Mouse (Mus musculus): ENCODE measurements around the gene Rbx1. TPM values are rescaled to one million over a fixed set of nuclear protein-coding genes. Genes with fewer than 3 reads are reported as not detected.
"Not testable (repeated sequence)": the region's sequence is repeated elsewhere in the genome, so short reads cannot be mapped to it uniquely, and the experiment has no call there.

Gene Rbx1
- 466 and 468 TPM in 2 replicates for polyA plus RNA-seq (2015; fragmentation: Nextera tagmentation; extraction: Ambion mirVana)

- ATAC-seq (ENCODE audit: low read depth): peak; percentile 98
- WGBS: under 1% methylated on average over 55 of the region's 62 CpGs
Observed at GRCm38 (mm10) chr15:81465901-81466737, at the start of gene Rbx1. Gene Rbx1, plus strand, starts transcription at chr15:81466296.

GRCm38 (mm10) chr15:81416763-81417310 lies 49.3 kb upstream of the Rbx1 start:
- not testable (repeated sequence) for H3K9me3 ChIP-seq (ENCODE audit: control insufficient read depth, low read length); H3K27me3 ChIP-seq (ENCODE audit: control insufficient read depth, insufficient read depth, low read depth, low read length); H3K4me1 ChIP-seq (replicated peaks; ENCODE audit: control insufficient read depth, insufficient read depth, low read length); H3K27ac ChIP-seq (ENCODE audit: low read length); H3K36me3 ChIP-seq (ENCODE audit: control insufficient read depth, insufficient read depth, low read length)
- Histone ChIP-seq H3K4me2 (ENCODE audit: low read depth, low read length) (peak overlapping the region; percentile 55), H3K4me3 (ENCODE audit: low read length) (peak overlapping the region; percentile 33), H3K9ac (ENCODE audit: low read length) (peak overlapping the region; percentile 6)
- 2% methylated on average over 22 of the region's 22 CpGs for WGBS
- peak; percentile 93 for ATAC-seq (ENCODE audit: low read depth)

More at GRCm38 (mm10) chr15:81465901-81466737, at the start of gene Rbx1:
- no peaks in the 10 kb centered on the region for H3K27me3 ChIP-seq (ENCODE audit: control insufficient read depth, insufficient read depth, low read depth, low read length)
- H3K4me2 ChIP-seq (ENCODE audit: low read depth, low read length): peak within 1 kb of the TSS; percentile 81
- peaks cover 8% of the 10 kb centered on the region; the same call in 1 of the 2 replicates for H3K9me3 ChIP-seq (ENCODE audit: control insufficient read depth, low read length)
- H3K9ac ChIP-seq (ENCODE audit: low read length): peak within 1 kb of the TSS; percentile 89
- peak within 1 kb of the TSS; percentile 94 for H3K27ac ChIP-seq (ENCODE audit: low read length)
- peaks cover 13% of the 10 kb centered on the region; the same call in 1 of the 2 replicates for H3K36me3 ChIP-seq (ENCODE audit: control insufficient read depth, insufficient read depth, low read length)
- H3K4me3 ChIP-seq (ENCODE audit: low read length): peak within 1 kb of the TSS; percentile 76
- peaks cover 13% of the 10 kb centered on the region for H3K4me1 ChIP-seq (replicated peaks; ENCODE audit: control insufficient read depth, insufficient read depth, low read length)

GRCm38 (mm10) chr15:81418065-81418464 lies 48.0 kb upstream of the Rbx1 start:
- no peaks in the 10 kb centered on the region for H3K27me3 ChIP-seq (ENCODE audit: control insufficient read depth, insufficient read depth, low read depth, low read length)
- H3K4me3 ChIP-seq (ENCODE audit: low read length): no peak overlapping the region
- H3K9me3 ChIP-seq (ENCODE audit: control insufficient read depth, low read length): no peaks in the 10 kb centered on the region
- peaks cover 5% of the 10 kb centered on the region for H3K4me1 ChIP-seq (replicated peaks; ENCODE audit: control insufficient read depth, insufficient read depth, low read length)
- no peaks in the 10 kb centered on the region for H3K36me3 ChIP-seq (ENCODE audit: control insufficient read depth, insufficient read depth, low read length)
- no peak overlapping the region for H3K27ac ChIP-seq (ENCODE audit: low read length)
- 74% methylated on average over 4 of the region's 4 CpGs for WGBS
- H3K4me2 ChIP-seq (ENCODE audit: low read depth, low read length): no peak overlapping the region
- ATAC-seq (ENCODE audit: low read depth): no peak
- no peak overlapping the region for H3K9ac ChIP-seq (ENCODE audit: low read length)

GRCm38 (mm10) chr15:81421454-81421853 lies 44.6 kb upstream of the Rbx1 start:
- WGBS: 52% methylated on average over 1 of the region's 1 CpGs

GRCm38 (mm10) chr15:81422156-81422681 lies 43.9 kb upstream of the Rbx1 start:
- 66% methylated on average over 7 of the region's 7 CpGs for WGBS
- Histone ChIP-seq H3K27ac (ENCODE audit: low read length) (no peak overlapping the region), H3K9ac (ENCODE audit: low read length) (no peak overlapping the region), H3K36me3 (ENCODE audit: control insufficient read depth, insufficient read depth, low read length) (no peaks in the 10 kb centered on the region), H3K27me3 (ENCODE audit: control insufficient read depth, insufficient read depth, low read depth, low read length) (no peaks in the 10 kb centered on the region), H3K4me1 (replicated peaks; ENCODE audit: control insufficient read depth, insufficient read depth, low read length) (no peaks in the 10 kb centered on the region), H3K4me3 (ENCODE audit: low read length) (no peak overlapping the region), H3K9me3 (ENCODE audit: control insufficient read depth, low read length) (no peaks in the 10 kb centered on the region), H3K4me2 (ENCODE audit: low read depth, low read length) (no peak overlapping the region)
- ATAC-seq (ENCODE audit: low read depth): no peak

More at GRCm38 (mm10) chr15:81421454-81421853, 44.6 kb upstream of the Rbx1 start:
- Histone ChIP-seq H3K4me1 (replicated peaks; ENCODE audit: control insufficient read depth, insufficient read depth, low read length) (peaks cover 3% of the 10 kb centered on the region), H3K27me3 (ENCODE audit: control insufficient read depth, insufficient read depth, low read depth, low read length) (no peaks in the 10 kb centered on the region), H3K4me3 (ENCODE audit: low read length) (no peak overlapping the region), H3K36me3 (ENCODE audit: control insufficient read depth, insufficient read depth, low read length) (no peaks in the 10 kb centered on the region), H3K9ac (ENCODE audit: low read length) (no peak overlapping the region), H3K27ac (ENCODE audit: low read length) (no peak overlapping the region), H3K4me2 (ENCODE audit: low read depth, low read length) (no peak overlapping the region), H3K9me3 (ENCODE audit: control insufficient read depth, low read length) (no peaks in the 10 kb centered on the region)
- ATAC-seq (ENCODE audit: low read depth): no peak

- ATAC-seq (ENCODE audit: low read depth): no peak
- WGBS: 84% methylated on average over 3 of the region's 3 CpGs
- H3K27ac ChIP-seq (ENCODE audit: low read length): no peak overlapping the region
- H3K4me1 ChIP-seq (replicated peaks; ENCODE audit: control insufficient read depth, insufficient read depth, low read length): no peaks in the 10 kb centered on the region
- no peaks in the 10 kb centered on the region for H3K9me3 ChIP-seq (ENCODE audit: control insufficient read depth, low read length)
- no peak overlapping the region for H3K4me3 ChIP-seq (ENCODE audit: low read length)
- no peak overlapping the region for H3K4me2 ChIP-seq (ENCODE audit: low read depth, low read length)
- H3K27me3 ChIP-seq (ENCODE audit: control insufficient read depth, insufficient read depth, low read depth, low read length): no peaks in the 10 kb centered on the region
- 0 out of 2 replicates have a peak, but pooled peaks cover 3% of the 10 kb centered on the region for H3K36me3 ChIP-seq (ENCODE audit: control insufficient read depth, insufficient read depth, low read length)
- no peak overlapping the region for H3K9ac ChIP-seq (ENCODE audit: low read length)
Observed at GRCm38 (mm10) chr15:81425311-81425710, 40.8 kb upstream of the Rbx1 start.

GRCm38 (mm10) chr15:81427947-81428346 lies 38.1 kb upstream of the Rbx1 start:
- whole genome bisulfite sequencing: 84% methylated on average over 2 of the region's 2 CpGs
- no peak for ATAC-seq (ENCODE audit: low read depth)

GRCm38 (mm10) chr15:81431195-81431594 lies 34.9 kb upstream of the Rbx1 start:
- Histone ChIP-seq H3K4me1 (replicated peaks; ENCODE audit: control insufficient read depth, insufficient read depth, low read length) (no peaks in the 10 kb centered on the region), H3K27me3 (ENCODE audit: control insufficient read depth, insufficient read depth, low read depth, low read length) (no peaks in the 10 kb centered on the region), H3K36me3 (ENCODE audit: control insufficient read depth, insufficient read depth, low read length) (0 out of 2 replicates have a peak, but pooled peaks cover 3% of the 10 kb centered on the region), H3K9ac (ENCODE audit: low read length) (no peak overlapping the region), H3K4me3 (ENCODE audit: low read length) (no peak overlapping the region), H3K4me2 (ENCODE audit: low read depth, low read length) (no peak overlapping the region), H3K27ac (ENCODE audit: low read length) (no peak overlapping the region), H3K9me3 (ENCODE audit: control insufficient read depth, low read length) (no peaks in the 10 kb centered on the region)
- no peak for ATAC-seq (ENCODE audit: low read depth)
- 85% methylated on average over 1 of the region's 1 CpGs for WGBS

More at GRCm38 (mm10) chr15:81427947-81428346, 38.1 kb upstream of the Rbx1 start:
- Histone ChIP-seq H3K36me3 (ENCODE audit: control insufficient read depth, insufficient read depth, low read length) (0 out of 2 replicates have a peak, but pooled peaks cover 3% of the 10 kb centered on the region), H3K9me3 (ENCODE audit: control insufficient read depth, low read length) (no peaks in the 10 kb centered on the region), H3K27ac (ENCODE audit: low read length) (no peak overlapping the region), H3K4me3 (ENCODE audit: low read length) (no peak overlapping the region), H3K9ac (ENCODE audit: low read length) (no peak overlapping the region), H3K27me3 (ENCODE audit: control insufficient read depth, insufficient read depth, low read depth, low read length) (no peaks in the 10 kb centered on the region), H3K4me1 (replicated peaks; ENCODE audit: control insufficient read depth, insufficient read depth, low read length) (no peaks in the 10 kb centered on the region), H3K4me2 (ENCODE audit: low read depth, low read length) (no peak overlapping the region)

- H3K36me3 ChIP-seq (ENCODE audit: control insufficient read depth, insufficient read depth, low read length): 0 out of 2 replicates have a peak, but pooled peaks cover 3% of the 10 kb centered on the region
- no peaks in the 10 kb centered on the region for H3K4me1 ChIP-seq (replicated peaks; ENCODE audit: control insufficient read depth, insufficient read depth, low read length)
- H3K4me2 ChIP-seq (ENCODE audit: low read depth, low read length): no peak overlapping the region
Observed at GRCm38 (mm10) chr15:81438345-81438744, 27.8 kb upstream of the Rbx1 start.

More at GRCm38 (mm10) chr15:81438345-81438744, 27.8 kb upstream of the Rbx1 start:
- H3K9ac ChIP-seq (ENCODE audit: low read length): no peak overlapping the region
- no peaks in the 10 kb centered on the region for H3K27me3 ChIP-seq (ENCODE audit: control insufficient read depth, insufficient read depth, low read depth, low read length)
- H3K4me3 ChIP-seq (ENCODE audit: low read length): no peak overlapping the region
- H3K27ac ChIP-seq (ENCODE audit: low read length): no peak overlapping the region
- no peak for ATAC-seq (ENCODE audit: low read depth)
- 90% methylated on average over 1 of the region's 1 CpGs for WGBS
- no peaks in the 10 kb centered on the region for H3K9me3 ChIP-seq (ENCODE audit: control insufficient read depth, low read length)
